Mouse (Mus musculus): ENCODE results near the gene Tet3.

- no peak for TF ChIP-seq CTCF (IDR thresholded peaks at IDR 0.05; ENCODE audit: borderline replicate concordance, extremely low read depth, insufficient read depth, insufficient read length)
- TF ChIP-seq POLR2A (IDR thresholded peaks at IDR 0.05; ENCODE audit: borderline replicate concordance, extremely low read depth, insufficient read depth, insufficient read length, poor library complexity, severe bottlenecking), result no peak
Measured at GRCm38 (mm10) chr6:83424053-83424404, 34.9 kb downstream of the Tet3 start.
